In the genomic region with DNA sequence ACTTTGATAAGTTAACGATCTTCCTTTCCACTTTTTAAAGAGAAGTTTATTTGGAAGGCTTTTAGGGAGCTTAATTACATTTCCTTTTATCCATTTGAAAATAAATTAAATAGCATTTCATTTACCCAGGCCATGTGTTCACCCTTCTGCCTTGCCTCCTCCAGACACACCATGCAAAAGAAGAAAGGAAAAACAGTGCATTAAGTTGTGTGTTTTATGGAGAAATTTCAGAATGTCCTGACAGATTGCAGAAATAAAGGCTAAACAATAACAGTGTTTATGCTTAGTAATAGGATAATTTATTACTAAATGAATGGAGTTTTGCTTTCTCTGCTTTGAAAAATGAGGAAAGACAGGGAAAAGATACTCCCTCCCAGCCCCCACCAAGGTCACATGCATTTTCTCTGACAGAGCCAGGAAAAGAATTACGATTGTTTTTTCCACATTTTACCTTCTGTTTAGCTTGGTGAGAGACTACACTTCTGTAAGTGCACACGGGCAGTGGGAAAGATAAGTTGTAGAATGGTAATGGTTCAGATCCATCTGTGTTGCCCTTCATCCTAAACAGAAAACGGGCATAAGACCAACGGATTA, we compare ENCODE assay signal across 15 mouse cellular contexts.
DNase-seq lines count a peak whose midpoint lies in the region; ATAC-seq and TF ChIP-seq lines count a peak whose summit lies in the region.
"Had no signal": no experiment of that assay in that cellular context is flagged by ENCODE, and none has a peak within 500 bp of the region (broad histone marks: within the 10 kb centered on the region; RNA-seq: fewer than 3 reads in every experiment).

No protein-coding gene starts in this region.

- no peak overlapping the region for H3K9ac ChIP-seq in kidney, embryonic 14.5 days (ENCODE audit: low read depth, low read length)
- no peak overlapping the region for H3K9ac ChIP-seq in neural tube, embryonic 14.5 days (replicated peaks; ENCODE audit: low read depth, low read length)
- H3K9ac ChIP-seq: hindbrain, embryonic 13.5 days; midbrain, embryonic 13.5 days had no signal

- no peak for TF ChIP-seq POLR2A in cerebellum, adult 2 months (IDR thresholded peaks at IDR 0.05; ENCODE audit: borderline replicate concordance, insufficient read depth, low read length)

- DNase-seq in adrenal gland, postnatal 14 days: peak; percentile 30
- DNase-seq in adrenal gland, postnatal 4 days (ENCODE audit: low spot score in 2 of 2): no peak
- no peak for DNase-seq in kidney, adult 11 months
- DNase-seq in neural tube, embryonic 10.5 days (ENCODE audit: extremely low spot score, low spot score): no peak
- DNase-seq in spleen, postnatal 10 days (ENCODE audit: low spot score in 2 of 2): no peak
- no peak for DNase-seq in cerebellum, adult 2 months
- DNase-seq: cerebellum, adult 11 months; gastrocnemius, postnatal 25 days; lung, postnatal 36 days; right cerebral cortex, postnatal 25 days; thymus, postnatal 36 days had no signal

- no peak overlapping the region for H3K27ac ChIP-seq in kidney, embryonic 14.5 days (ENCODE audit: low read depth, low read length)
- no peak overlapping the region for H3K27ac ChIP-seq in neural tube, embryonic 14.5 days (ENCODE audit: low read depth, low read length)
- no peak overlapping the region for H3K27ac ChIP-seq in cerebellum, adult 2 months (ENCODE audit: insufficient read depth, low read length)
- H3K27ac ChIP-seq: hindbrain, embryonic 13.5 days; midbrain, embryonic 13.5 days had no signal

- H3K4me1 ChIP-seq in kidney, embryonic 14.5 days (ENCODE audit: control insufficient read depth, insufficient read depth, low read length): peaks cover 9% of the 10 kb centered on the region; the same call in 1 of the 2 replicates
- no peaks in the 10 kb centered on the region for H3K4me1 ChIP-seq in neural tube, embryonic 14.5 days (ENCODE audit: control insufficient read depth, insufficient read depth, low read length)
- H3K4me1 ChIP-seq in cerebellum, adult 2 months (ENCODE audit: control insufficient read depth, insufficient read depth, low read length): no peaks in the 10 kb centered on the region
- H3K4me1 ChIP-seq: hindbrain, embryonic 13.5 days; midbrain, embryonic 13.5 days had no signal

- no peaks in the 10 kb centered on the region for H3K9me3 ChIP-seq in kidney, embryonic 14.5 days (ENCODE audit: control insufficient read depth, low read length)
- H3K9me3 ChIP-seq in neural tube, embryonic 14.5 days (ENCODE audit: control insufficient read depth, low read length): no peaks in the 10 kb centered on the region
- H3K9me3 ChIP-seq: hindbrain, embryonic 13.5 days; midbrain, embryonic 13.5 days had no signal

- peak; percentile 82 for ATAC-seq in kidney, embryonic 14.5 days (ENCODE audit: low FRiP score, low TSS enrichment)
- ATAC-seq in neural tube, embryonic 14.5 days (ENCODE audit: low read depth): 0 out of 2 replicates have a peak, but pooled peaks have one; percentile 21
- ATAC-seq: midbrain, embryonic 13.5 days had no signal

- H3K4me2 ChIP-seq in kidney, embryonic 14.5 days (replicated peaks; ENCODE audit: low read depth, low read length): no peak overlapping the region
- H3K4me2 ChIP-seq in neural tube, embryonic 14.5 days (ENCODE audit: low read depth, low read length): no peak overlapping the region
- H3K4me2 ChIP-seq: hindbrain, embryonic 13.5 days; midbrain, embryonic 13.5 days had no signal

- no peaks in the 10 kb centered on the region for H3K36me3 ChIP-seq in kidney, embryonic 14.5 days (ENCODE audit: control insufficient read depth, insufficient read depth, low read length)
- H3K36me3 ChIP-seq in neural tube, embryonic 14.5 days (ENCODE audit: control insufficient read depth, insufficient read depth, low read length): no peaks in the 10 kb centered on the region
- H3K36me3 ChIP-seq: hindbrain, embryonic 13.5 days; midbrain, embryonic 13.5 days had no signal

- no peaks in the 10 kb centered on the region for H3K27me3 ChIP-seq in kidney, embryonic 14.5 days (ENCODE audit: control insufficient read depth, insufficient read depth, low read length)
- H3K27me3 ChIP-seq in neural tube, embryonic 14.5 days (ENCODE audit: control insufficient read depth, insufficient read depth, low read length): no peaks in the 10 kb centered on the region
- H3K27me3 ChIP-seq in cerebellum, adult 2 months (ENCODE audit: control insufficient read depth, insufficient read depth, low read length): no peaks in the 10 kb centered on the region
- H3K27me3 ChIP-seq: hindbrain, embryonic 13.5 days; midbrain, embryonic 13.5 days had no signal

- WGBS in kidney, embryonic 14.5 days: 32% methylated on average over 5 of the region's 5 CpGs
- WGBS in neural tube, embryonic 14.5 days: 67% methylated on average over 5 of the region's 5 CpGs
- WGBS in cerebellum, adult 2 months: 68% methylated on average over 5 of the region's 5 CpGs

- H3K4me3 ChIP-seq in kidney, embryonic 14.5 days (ENCODE audit: low read length): no peak overlapping the region
- no peak overlapping the region for H3K4me3 ChIP-seq in neural tube, embryonic 14.5 days (ENCODE audit: low read depth, low read length)
- H3K4me3 ChIP-seq in cerebellum, adult 2 months (replicated peaks; ENCODE audit: insufficient read depth, low read depth, low read length): no peak overlapping the region
- H3K4me3 ChIP-seq: hindbrain, embryonic 13.5 days; midbrain, embryonic 13.5 days had no signal

- TF ChIP-seq CTCF in cerebellum, adult 2 months (IDR thresholded peaks at IDR 0.05; ENCODE audit: borderline replicate concordance, insufficient read depth, low read depth, low read length): no peak
